Mouse (Mus musculus): ENCODE measurements around the gene Arhgef17.
A peak's percentile ranks its signal among the peaks of the same experiment; 100 is the strongest.

DNA sequence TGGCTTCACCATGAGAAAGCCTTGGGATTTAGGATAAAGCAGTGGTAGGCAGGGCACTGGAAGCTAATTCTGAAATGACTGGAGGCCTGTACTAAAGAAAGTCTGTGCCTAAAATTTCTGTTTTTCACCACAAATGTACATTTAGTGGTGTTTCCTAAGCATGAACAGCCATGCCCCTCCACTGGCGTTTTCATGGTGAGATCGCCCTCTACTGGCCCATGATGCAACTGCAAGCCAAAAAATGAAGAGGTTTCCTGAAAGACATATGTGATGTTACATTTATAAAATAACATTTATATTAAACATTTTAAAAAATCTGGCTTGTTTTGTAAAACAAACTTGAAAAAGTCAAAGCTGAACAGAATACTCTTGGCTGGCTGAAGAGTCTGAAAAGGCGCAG is 45.4 kb downstream of the Arhgef17 start:
- TF ChIP-seq POLR2A (IDR thresholded peaks at IDR 0.05; ENCODE audit: borderline replicate concordance, insufficient read depth, low read length), result no peak
- TF ChIP-seq CTCF (IDR thresholded peaks at IDR 0.05; ENCODE audit: borderline replicate concordance, insufficient read depth, low read depth, low read length), result peak; percentile 75

Measured in cerebellum, adult 2 months (tissue).